Mouse (Mus musculus) kidney, embryonic 16.5 days (tissue): ENCODE results near the gene Abca7. TPM values are rescaled to one million over a fixed set of nuclear protein-coding genes. Genes with fewer than 3 reads are reported as not detected.

Experiments
- ATAC-seq: fragments of 200-750 bp; cut with Nextera tagmentation; 2 replicates; pipeline ENCODE4 v1.8.0; 2017; ENCODE audit warnings: moderate TSS enrichment; ENCODE audit not compliant: low FRiP score, low TSS enrichment
- H3K27ac ChIP-seq: fragments of 300-500 bp; sonication (generic); 2 replicates; pipeline ENCODE4 v1.5.1; 2014; ENCODE audit warnings: low read length
- H3K27me3 ChIP-seq: fragments of 300-500 bp; sonication (generic); 2 replicates; pipeline ENCODE4 v1.6.1; 2014; ENCODE audit warnings: low read length, control low read depth, mixed read lengths; ENCODE audit not compliant: insufficient read depth
- H3K36me3 ChIP-seq: fragments of 300-500 bp; sonication (generic); 2 replicates; pipeline ENCODE4 v1.6.1; 2014; ENCODE audit warnings: low read length, control low read depth, mixed read lengths; ENCODE audit not compliant: insufficient read depth
- H3K4me1 ChIP-seq: fragments of 300-500 bp; sonication (generic); 2 replicates; pipeline ENCODE4 v1.6.1; 2014; ENCODE audit warnings: low read length, control low read depth, mixed read lengths; ENCODE audit not compliant: insufficient read depth
- H3K4me2 ChIP-seq: fragments of 300-500 bp; sonication (generic); replicated peaks from 2 replicates; pipeline ENCODE4 v1.6.1; 2014; ENCODE audit warnings: low read depth, low read length
- H3K4me3 ChIP-seq: fragments of 300-500 bp; sonication (generic); 2 replicates; pipeline ENCODE4 v1.5.1; 2014; ENCODE audit warnings: mild to moderate bottlenecking, low read length
- H3K9ac ChIP-seq: fragments of 300-500 bp; sonication (generic); replicated peaks from 2 replicates; pipeline ENCODE4 v1.6.1; 2014; ENCODE audit warnings: low read length
- H3K9me3 ChIP-seq: fragments of 300-500 bp; sonication (generic); 2 replicates; pipeline ENCODE4 v1.6.1; 2016; ENCODE audit warnings: low read length, control low read depth
- WGBS: fragments of 180-500 bp; shearing (Covaris S2); extraction: QIAGEN DNeasy Blood & Tissue Kit; methylation state at CpG from one replicate; pipeline ENCODE4 v1.1.7; 2014; 5-methylcytosine and 5-hydroxymethylcytosine counted together
- polyA plus RNA-seq: library from polyadenylated mRNA; unstranded; fragments of >200 nt; fragmentation: Nextera tagmentation; extraction: Ambion mirVana; gene quantifications from 2 replicates; pipeline ENCODE4 v1.2.1, GENCODE M21; 2015

Gene Abca7
- polyA plus RNA-seq, 1 experiment from 2014 or later = 4.2 TPM

DNA sequence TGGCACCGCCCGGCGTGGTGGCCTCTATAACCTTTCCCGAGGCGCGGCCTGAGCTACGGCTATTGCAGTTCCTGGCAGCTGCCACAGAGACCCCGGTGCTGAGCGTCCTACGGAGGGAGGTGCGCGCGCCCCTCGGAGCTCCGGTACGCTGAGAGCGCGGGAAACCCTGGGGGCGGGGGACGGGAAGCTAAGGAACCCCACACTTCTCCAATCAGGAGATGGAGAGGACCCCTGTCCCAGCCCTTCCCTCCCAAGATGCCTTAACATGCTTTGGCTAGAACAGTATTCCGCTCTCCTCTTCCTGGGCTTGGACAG is 25.2 kb upstream of the Abca7 start:
- peak overlapping the region; percentile 47 for H3K4me3 ChIP-seq
- no peaks in the 10 kb centered on the region for H3K9me3 ChIP-seq
- 3% methylated on average over 21 of the region's 21 CpGs for WGBS
- peak overlapping the region; percentile 60 for H3K9ac ChIP-seq
- H3K4me1 ChIP-seq = peaks cover 15% of the 10 kb centered on the region
- no peak overlapping the region for H3K27ac ChIP-seq
- peaks cover 35% of the 10 kb centered on the region for H3K36me3 ChIP-seq
- H3K27me3 ChIP-seq = peaks cover 13% of the 10 kb centered on the region
- H3K4me2 ChIP-seq = peak overlapping the region; percentile 86
- ATAC-seq = peak; percentile 28; the same call in 1 of the 2 replicates

DNA sequence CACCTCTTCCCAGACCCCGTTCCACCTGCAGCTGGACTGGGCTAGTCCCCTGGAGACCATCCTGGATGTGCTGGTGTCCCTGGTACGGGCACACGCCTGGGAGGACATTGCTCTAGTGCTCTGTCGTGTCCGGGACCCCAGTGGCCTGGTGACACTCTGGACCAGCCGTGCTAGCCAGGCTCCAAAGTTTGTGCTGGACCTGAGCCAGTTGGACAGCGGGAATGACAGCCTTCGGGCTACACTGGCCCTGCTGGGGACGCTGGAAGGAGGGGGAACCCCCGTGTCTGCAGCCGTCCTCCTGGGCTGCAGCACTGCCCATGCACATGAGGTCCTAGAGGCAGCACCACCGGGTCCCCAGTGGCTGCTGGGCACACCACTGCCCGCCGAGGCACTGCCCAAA is 23.5 kb upstream of the Abca7 start:
- Histone ChIP-seq H3K9me3 (peaks cover 10% of the 10 kb centered on the region), H3K27ac (no peak overlapping the region), H3K27me3 (peaks cover 13% of the 10 kb centered on the region), H3K4me1 (peaks cover 15% of the 10 kb centered on the region), H3K4me3 (no peak overlapping the region), H3K9ac (no peak overlapping the region), H3K36me3 (peaks cover 35% of the 10 kb centered on the region), H3K4me2 (no peak overlapping the region)
- WGBS = 47% methylated on average over 14 of the region's 14 CpGs
- no peak for ATAC-seq

DNA sequence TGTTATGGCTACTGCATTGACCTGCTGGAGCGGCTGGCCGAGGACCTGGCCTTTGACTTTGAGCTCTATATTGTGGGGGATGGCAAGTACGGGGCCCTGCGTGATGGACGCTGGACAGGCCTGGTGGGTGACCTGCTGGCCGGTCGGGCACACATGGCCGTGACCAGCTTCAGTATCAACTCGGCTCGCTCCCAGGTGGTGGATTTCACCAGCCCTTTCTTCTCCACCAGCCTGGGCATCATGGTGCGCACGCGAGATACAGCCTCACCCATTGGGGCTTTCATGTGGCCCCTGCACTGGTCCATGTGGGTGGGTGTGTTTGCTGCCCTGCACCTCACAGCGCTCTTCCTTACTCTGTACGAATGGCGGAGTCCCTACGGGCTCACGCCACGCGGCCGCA is 22.2 kb upstream of the Abca7 start:
- Histone ChIP-seq H3K4me1 (peaks cover 15% of the 10 kb centered on the region), H3K9ac (no peak overlapping the region), H3K4me2 (no peak overlapping the region), H3K9me3 (peaks cover 12% of the 10 kb centered on the region), H3K36me3 (peaks cover 44% of the 10 kb centered on the region), H3K4me3 (no peak overlapping the region), H3K27ac (no peak overlapping the region), H3K27me3 (peaks cover 13% of the 10 kb centered on the region)
- ATAC-seq = no peak
- WGBS = 88% methylated on average over 21 of the region's 21 CpGs

DNA sequence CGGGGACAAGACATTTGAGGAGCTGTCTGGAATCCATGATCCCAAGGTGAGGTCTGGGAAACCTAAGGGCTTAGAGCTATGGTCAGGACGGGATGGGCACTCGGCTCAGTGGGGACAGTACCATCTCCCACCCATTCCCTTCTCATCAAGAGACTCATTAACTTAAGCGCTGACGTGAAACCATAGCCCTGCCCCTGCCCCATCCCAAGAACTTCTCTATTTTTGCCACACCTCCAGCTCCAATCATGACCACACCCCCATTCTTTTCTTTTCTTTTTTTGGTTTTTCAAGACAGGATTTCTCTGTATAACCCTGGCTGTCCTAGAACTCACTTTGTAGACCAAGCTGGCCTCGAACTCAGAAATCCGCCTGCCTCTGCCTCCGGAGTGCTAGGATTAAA is 21.6 kb upstream of the Abca7 start:
- Histone ChIP-seq H3K9ac (no peak overlapping the region), H3K9me3 (peaks cover 12% of the 10 kb centered on the region), H3K36me3 (peaks cover 48% of the 10 kb centered on the region), H3K4me1 (peaks cover 15% of the 10 kb centered on the region), H3K27me3 (peaks cover 13% of the 10 kb centered on the region), H3K4me3 (no peak overlapping the region), H3K4me2 (no peak overlapping the region), H3K27ac (no peak overlapping the region)
- WGBS = 76% methylated on average over 8 of the region's 8 CpGs
- no peak for ATAC-seq

- Histone ChIP-seq H3K9ac (no peak overlapping the region), H3K4me1 (peaks cover 10% of the 10 kb centered on the region; the same call in 1 of the 2 replicates), H3K4me3 (no peak overlapping the region), H3K27me3 (peaks cover 13% of the 10 kb centered on the region; the same call in 1 of the 2 replicates), H3K36me3 (peaks cover 48% of the 10 kb centered on the region), H3K27ac (no peak overlapping the region), H3K4me2 (no peak overlapping the region), H3K9me3 (peaks cover 12% of the 10 kb centered on the region)
- 84% methylated on average over 27 of the region's 28 CpGs for WGBS
- ATAC-seq = no peak
Measured at GRCm38 (mm10) chr10:79976071-79976721, 20.1 kb upstream of the Abca7 start.

DNA sequence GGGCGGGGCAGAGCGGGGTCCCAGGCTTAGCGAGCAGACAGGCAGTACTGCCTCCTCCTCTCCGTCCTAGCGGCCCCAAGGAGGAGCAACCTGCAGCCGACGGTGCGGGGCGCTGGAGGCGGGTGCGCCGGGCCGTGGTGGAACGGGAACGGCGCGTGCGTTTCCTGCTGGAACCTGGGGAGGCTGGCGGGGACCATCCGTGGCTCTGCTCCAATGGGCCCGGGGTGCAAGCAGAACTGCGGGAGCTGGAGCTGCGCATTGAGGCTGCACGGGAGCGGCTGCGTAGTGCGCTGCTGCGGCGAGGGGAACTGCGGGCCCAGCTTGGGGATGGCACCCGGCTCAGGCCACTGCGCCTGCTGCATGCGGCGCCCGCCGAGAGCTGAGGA is 19.6 kb upstream of the Abca7 start:
- H3K36me3 ChIP-seq = peaks cover 48% of the 10 kb centered on the region
- H3K4me2 ChIP-seq = no peak overlapping the region
- WGBS = 72% methylated on average over 25 of the region's 36 CpGs
- H3K9me3 ChIP-seq = peaks cover 12% of the 10 kb centered on the region
- no peak overlapping the region for H3K27ac ChIP-seq
- no peak overlapping the region for H3K9ac ChIP-seq
- H3K4me1 ChIP-seq = peaks cover 12% of the 10 kb centered on the region
- H3K4me3 ChIP-seq = no peak overlapping the region
- peaks cover 8% of the 10 kb centered on the region; the same call in 1 of the 2 replicates for H3K27me3 ChIP-seq
- ATAC-seq = no peak

DNA sequence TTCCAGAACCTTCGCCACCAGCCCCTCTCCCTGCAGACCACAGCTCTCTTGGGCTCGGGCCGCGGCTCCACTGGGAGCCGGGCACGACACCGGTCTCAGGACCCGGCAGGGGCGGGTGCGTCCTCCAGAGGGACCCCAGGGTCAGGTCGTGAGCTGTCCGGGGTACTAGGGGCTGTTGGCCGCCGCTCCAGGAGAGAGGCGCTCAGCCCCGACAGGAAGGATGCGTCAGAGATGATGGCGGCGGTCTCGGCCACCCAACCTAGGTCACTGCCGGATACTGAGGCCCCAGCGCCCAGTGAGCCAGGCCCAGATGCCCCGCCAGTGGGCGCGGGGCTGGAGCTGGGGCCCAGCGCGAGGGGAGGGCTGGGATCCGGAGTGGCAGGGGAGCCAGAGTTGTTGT is 19.0 kb upstream of the Abca7 start:
- no peak overlapping the region for H3K4me2 ChIP-seq
- H3K36me3 ChIP-seq = peaks cover 48% of the 10 kb centered on the region
- H3K9ac ChIP-seq = no peak overlapping the region
- H3K27me3 ChIP-seq = 0 out of 2 replicates have a peak, but pooled peaks cover 4% of the 10 kb centered on the region
- peaks cover 12% of the 10 kb centered on the region for H3K9me3 ChIP-seq
- H3K4me3 ChIP-seq = no peak overlapping the region
- ATAC-seq = no peak
- H3K27ac ChIP-seq = no peak overlapping the region
- H3K4me1 ChIP-seq = peaks cover 14% of the 10 kb centered on the region
- WGBS = 81% methylated on average over 25 of the region's 28 CpGs

- H3K4me3 ChIP-seq = no peak overlapping the region
- no peak overlapping the region for H3K4me2 ChIP-seq
- H3K27ac ChIP-seq = no peak overlapping the region
- H3K27me3 ChIP-seq = no peaks in the 10 kb centered on the region
- no peak overlapping the region for H3K9ac ChIP-seq
- H3K9me3 ChIP-seq = peaks cover 12% of the 10 kb centered on the region
- no peak for ATAC-seq
- 93% methylated on average over 21 of the region's 21 CpGs for WGBS
- H3K36me3 ChIP-seq = peaks cover 48% of the 10 kb centered on the region
- H3K4me1 ChIP-seq = peaks cover 16% of the 10 kb centered on the region
Measured at GRCm38 (mm10) chr10:79978061-79978460, 18.2 kb upstream of the Abca7 start.

GRCm38 (mm10) chr10:79979401-79980155 is 16.7 kb upstream of the Abca7 start:
- no peak overlapping the region for H3K27ac ChIP-seq
- no peak overlapping the region for H3K4me3 ChIP-seq
- 94% methylated on average over 22 of the region's 22 CpGs for WGBS
- peaks cover 21% of the 10 kb centered on the region for H3K4me1 ChIP-seq
- H3K4me2 ChIP-seq = no peak overlapping the region
- peaks cover 45% of the 10 kb centered on the region for H3K36me3 ChIP-seq
- peaks cover 12% of the 10 kb centered on the region for H3K9me3 ChIP-seq
- no peak overlapping the region for H3K9ac ChIP-seq
- ATAC-seq = no peak
- no peaks in the 10 kb centered on the region for H3K27me3 ChIP-seq

- Histone ChIP-seq H3K4me1 (peaks cover 45% of the 10 kb centered on the region), H3K4me2 (peak overlapping the region; percentile 95), H3K36me3 (peaks cover 13% of the 10 kb centered on the region), H3K4me3 (peak overlapping the region; percentile 81), H3K27me3 (no peaks in the 10 kb centered on the region), H3K9ac (peak overlapping the region; percentile 89), H3K9me3 (no peaks in the 10 kb centered on the region), H3K27ac (peak overlapping the region; percentile 96; the same call in 1 of the 2 replicates)
- WGBS = 72% methylated on average over 5 of the region's 5 CpGs
- no peak for ATAC-seq
Measured at GRCm38 (mm10) chr10:79983205-79983604, 13.1 kb upstream of the Abca7 start.
